Mouse (Mus musculus): ENCODE results near the gene Uhrf2. TPM values are rescaled to one million over a fixed set of nuclear protein-coding genes. Genes with fewer than 3 reads are reported as not detected.

Uhrf2 gene
- polyA plus RNA-seq, 1 experiment = 2.0 TPM

DNA sequence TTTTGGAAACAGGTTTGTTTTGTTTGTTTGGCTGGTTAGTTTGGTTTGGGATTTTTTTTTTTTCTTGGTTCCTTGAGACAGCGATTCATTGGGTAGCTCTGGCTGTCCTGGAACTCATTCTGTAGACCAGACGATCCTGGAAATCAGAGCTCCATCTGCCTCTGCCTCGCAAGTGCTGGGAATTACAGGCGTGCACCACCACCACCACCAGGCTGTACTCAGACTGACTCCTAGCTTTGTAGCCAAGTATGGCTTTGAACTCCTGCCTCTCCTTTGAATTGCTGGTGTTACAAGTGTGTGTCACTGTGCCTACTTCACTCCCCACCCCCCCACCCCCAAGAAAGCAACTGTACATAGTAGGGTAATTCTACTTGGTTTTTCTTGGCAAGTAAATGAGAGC, 86.9 kb downstream of the Uhrf2 start:
- peaks cover 3% of the 10 kb centered on the region; the same call in 1 of the 2 replicates for H3K9me3 ChIP-seq
- no peaks in the 10 kb centered on the region for H3K36me3 ChIP-seq (replicated peaks; ENCODE audit: low read length)
- H3K4me1 ChIP-seq = peaks cover 17% of the 10 kb centered on the region
- TF ChIP-seq FLI1 (IDR thresholded peaks at IDR 0.05; ENCODE audit: low read length) (no peak), GATA1 (IDR thresholded peaks at IDR 0.05; ENCODE audit: borderline replicate concordance, low read length) (no peak)
- H3K27me3 ChIP-seq (replicated peaks) = peaks cover 11% of the 10 kb centered on the region
- H3K4me3 ChIP-seq (replicated peaks) = no peak overlapping the region

DNA sequence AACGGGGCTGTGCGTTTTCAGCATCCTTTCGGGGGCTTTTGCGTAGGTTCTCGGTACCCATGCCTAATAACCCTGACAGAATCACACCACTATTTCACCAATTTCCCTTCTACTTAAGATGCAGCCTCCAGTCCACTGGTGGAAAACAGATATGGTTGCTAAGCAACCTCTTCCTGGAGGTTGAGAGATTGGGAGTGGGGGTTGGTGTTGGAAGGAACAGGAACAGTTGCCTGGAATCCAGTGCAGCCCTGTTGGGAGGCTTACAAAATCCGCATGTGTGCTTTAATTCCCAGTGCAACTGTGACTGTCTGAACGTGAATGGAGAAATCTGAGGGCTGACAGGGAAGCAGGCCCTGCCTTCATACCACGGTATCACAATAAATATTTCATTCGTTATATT, 87.5 kb downstream of the Uhrf2 start:
- H3K4me3 ChIP-seq (replicated peaks) = no peak overlapping the region
- H3K4me1 ChIP-seq = peaks cover 17% of the 10 kb centered on the region
- peaks cover 11% of the 10 kb centered on the region for H3K27me3 ChIP-seq (replicated peaks)
- TF ChIP-seq GATA1 (IDR thresholded peaks at IDR 0.05; ENCODE audit: borderline replicate concordance, low read length) (no peak), FLI1 (IDR thresholded peaks at IDR 0.05; ENCODE audit: low read length) (no peak)
- H3K36me3 ChIP-seq (replicated peaks; ENCODE audit: low read length) = no peaks in the 10 kb centered on the region
- peaks cover 7% of the 10 kb centered on the region; the same call in 1 of the 2 replicates for H3K9me3 ChIP-seq

DNA sequence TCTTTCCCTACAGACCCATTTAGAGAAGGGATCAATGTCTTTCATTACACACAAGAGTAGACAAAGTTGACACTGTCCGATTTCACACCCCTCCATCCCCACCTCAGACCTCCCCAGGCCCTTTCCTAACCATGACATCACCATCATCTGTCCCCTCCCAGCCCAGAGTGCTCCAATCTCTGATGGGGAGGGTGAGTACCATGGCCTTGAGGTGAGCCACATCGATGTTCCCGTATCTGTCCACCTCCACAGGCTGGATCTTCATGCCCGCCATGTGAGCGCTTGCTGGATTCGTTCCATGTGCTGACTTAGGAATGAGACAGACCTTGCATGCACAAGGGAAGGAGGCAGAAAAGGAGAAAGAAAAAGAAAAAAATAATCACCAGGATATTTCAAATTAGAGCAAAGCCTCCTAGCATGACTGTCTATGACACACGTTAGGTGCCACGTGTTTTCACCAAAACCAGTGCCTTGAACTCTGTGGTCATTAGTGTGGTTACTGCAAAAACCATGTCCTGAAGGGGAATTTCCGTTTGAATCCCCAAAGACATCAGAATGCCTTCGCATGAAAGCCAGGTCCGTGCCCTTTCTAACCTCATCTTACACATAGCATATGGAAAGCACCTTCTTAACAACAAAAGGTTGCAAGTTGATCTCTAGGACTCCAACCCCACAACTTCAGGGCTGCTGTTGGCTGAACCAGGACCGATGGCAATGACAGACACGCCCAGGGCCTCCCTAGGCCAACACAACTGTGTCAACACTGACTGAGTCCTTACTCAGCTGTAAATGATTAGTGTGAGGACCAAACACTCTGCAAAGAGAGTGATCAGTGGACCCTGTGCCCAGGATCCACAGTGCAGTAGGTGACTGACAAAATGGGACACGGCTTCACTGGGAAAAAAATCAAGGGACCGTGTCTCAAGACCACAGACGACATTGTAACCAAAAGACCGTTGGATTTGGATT, 88.3 kb downstream of the Uhrf2 start:
- Histone ChIP-seq H3K4me3 (replicated peaks) (no peak overlapping the region), H3K27me3 (replicated peaks) (peaks cover 9% of the 10 kb centered on the region), H3K9me3 (peaks cover 5% of the 10 kb centered on the region; the same call in 1 of the 2 replicates), H3K4me1 (peaks cover 10% of the 10 kb centered on the region), H3K36me3 (replicated peaks; ENCODE audit: low read length) (no peaks in the 10 kb centered on the region)
- TF ChIP-seq FLI1 (IDR thresholded peaks at IDR 0.05; ENCODE audit: low read length) (no peak), GATA1 (IDR thresholded peaks at IDR 0.05; ENCODE audit: borderline replicate concordance, low read length) (no peak)

DNA sequence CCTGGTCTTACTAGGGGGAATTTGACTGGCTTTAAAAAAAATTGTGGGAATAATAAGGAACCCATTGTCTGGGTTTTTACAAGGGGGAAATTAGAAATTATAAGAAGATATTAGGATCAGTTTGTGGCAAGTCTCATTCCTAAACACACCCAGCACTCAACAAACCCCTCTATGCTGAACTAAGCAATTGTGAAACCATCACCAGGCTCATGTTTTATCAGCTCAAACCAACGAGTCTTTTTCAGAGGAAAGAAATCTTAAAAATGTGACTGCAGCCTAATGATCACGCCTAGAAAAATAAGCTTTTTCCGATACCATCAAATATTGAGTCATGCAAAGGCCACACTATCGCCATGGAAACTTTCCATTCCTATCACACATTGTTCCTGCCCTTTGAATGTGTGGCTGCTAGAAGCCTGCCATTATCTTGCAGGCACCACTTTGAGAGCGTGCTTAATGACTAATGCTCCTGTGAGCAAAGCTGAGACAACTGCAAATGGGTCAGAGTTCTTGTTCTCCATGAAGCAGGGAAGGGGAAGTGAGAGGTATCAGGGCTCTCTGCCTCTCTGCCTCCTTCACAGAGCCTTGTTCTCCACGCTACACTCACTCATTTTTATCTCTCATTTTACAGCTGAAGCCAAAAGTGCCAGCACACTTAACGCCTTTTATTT, 94.8 kb downstream of the Uhrf2 start:
- Histone ChIP-seq H3K4me3 (replicated peaks) (no peak overlapping the region), H3K27me3 (replicated peaks) (peaks cover 4% of the 10 kb centered on the region), H3K36me3 (replicated peaks; ENCODE audit: low read length) (no peaks in the 10 kb centered on the region), H3K9me3 (peaks cover 13% of the 10 kb centered on the region), H3K4me1 (peaks cover 5% of the 10 kb centered on the region; the same call in 1 of the 2 replicates)
- TF ChIP-seq GATA1 (IDR thresholded peaks at IDR 0.05; ENCODE audit: borderline replicate concordance, low read length) = no peak
- TF ChIP-seq FLI1 (IDR thresholded peaks at IDR 0.05; ENCODE audit: low read length) = no peak

GRCm38 (mm10) chr19:30125670-30126059, 95.4 kb downstream of the Uhrf2 start:
- Histone ChIP-seq H3K36me3 (replicated peaks; ENCODE audit: low read length) (no peaks in the 10 kb centered on the region), H3K9me3 (peaks cover 13% of the 10 kb centered on the region), H3K4me3 (replicated peaks) (no peak overlapping the region), H3K4me1 (peaks cover 5% of the 10 kb centered on the region; the same call in 1 of the 2 replicates), H3K27me3 (replicated peaks) (peaks cover 4% of the 10 kb centered on the region)
- TF ChIP-seq FLI1 (IDR thresholded peaks at IDR 0.05; ENCODE audit: low read length) (no peak), GATA1 (IDR thresholded peaks at IDR 0.05; ENCODE audit: borderline replicate concordance, low read length) (no peak)

GRCm38 (mm10) chr19:30128177-30128576, 97.9 kb downstream of the Uhrf2 start:
- TF ChIP-seq FLI1 (IDR thresholded peaks at IDR 0.05; ENCODE audit: low read length) (no peak), GATA1 (IDR thresholded peaks at IDR 0.05; ENCODE audit: borderline replicate concordance, low read length) (no peak)
- H3K4me3 ChIP-seq (replicated peaks) = no peak overlapping the region
- H3K36me3 ChIP-seq (replicated peaks; ENCODE audit: low read length) = no peaks in the 10 kb centered on the region
- peaks cover 2% of the 10 kb centered on the region for H3K27me3 ChIP-seq (replicated peaks)
- peaks cover 5% of the 10 kb centered on the region; the same call in 1 of the 2 replicates for H3K4me1 ChIP-seq
- peaks cover 9% of the 10 kb centered on the region for H3K9me3 ChIP-seq

GRCm38 (mm10) chr19:30136308-30136707, 106.0 kb downstream of the Uhrf2 start:
- H3K4me3 ChIP-seq (replicated peaks) = no peak overlapping the region
- H3K36me3 ChIP-seq (replicated peaks; ENCODE audit: low read length) = no peaks in the 10 kb centered on the region
- peaks cover 3% of the 10 kb centered on the region for H3K27me3 ChIP-seq (replicated peaks)
- TF ChIP-seq FLI1 (IDR thresholded peaks at IDR 0.05; ENCODE audit: low read length) (no peak), GATA1 (IDR thresholded peaks at IDR 0.05; ENCODE audit: borderline replicate concordance, low read length) (no peak)
- no peaks in the 10 kb centered on the region for H3K4me1 ChIP-seq
- no peaks in the 10 kb centered on the region for H3K9me3 ChIP-seq

Other genes with a start within 250 kb of the Uhrf2 start
- 0.62 and 0.70 TPM in 2 replicates for gene 9930021J03Rik, start 224.5 kb upstream of the Uhrf2 start, polyA plus RNA-seq (2012; ENCODE audit: insufficient read depth, low replicate concordance)
- 0.60 TPM in 1 of 2 replicates, not detected in the other for gene Ranbp6, start 217.5 kb upstream of the Uhrf2 start, polyA plus RNA-seq (2012; ENCODE audit: insufficient read depth, low replicate concordance)
- gene Il33, start 105.4 kb upstream of the Uhrf2 start, polyA plus RNA-seq (2012; ENCODE audit: insufficient read depth, low replicate concordance) = not detected in 2 replicates
- gene Trpd52l3, start 26.7 kb upstream of the Uhrf2 start, polyA plus RNA-seq (2012; ENCODE audit: insufficient read depth, low replicate concordance) = not detected in 2 replicates
- gene Gldc, start 144.9 kb downstream of the Uhrf2 start, polyA plus RNA-seq (2012; ENCODE audit: insufficient read depth, low replicate concordance) = 0.73 TPM in 1 of 2 replicates, not detected in the other
- gene Mbl2, start 202.4 kb downstream of the Uhrf2 start, polyA plus RNA-seq (2012; ENCODE audit: insufficient read depth, low replicate concordance) = not detected in 2 replicates